Comparison of ENCODE assay signal across 8 mouse cellular contexts in the genomic region with DNA sequence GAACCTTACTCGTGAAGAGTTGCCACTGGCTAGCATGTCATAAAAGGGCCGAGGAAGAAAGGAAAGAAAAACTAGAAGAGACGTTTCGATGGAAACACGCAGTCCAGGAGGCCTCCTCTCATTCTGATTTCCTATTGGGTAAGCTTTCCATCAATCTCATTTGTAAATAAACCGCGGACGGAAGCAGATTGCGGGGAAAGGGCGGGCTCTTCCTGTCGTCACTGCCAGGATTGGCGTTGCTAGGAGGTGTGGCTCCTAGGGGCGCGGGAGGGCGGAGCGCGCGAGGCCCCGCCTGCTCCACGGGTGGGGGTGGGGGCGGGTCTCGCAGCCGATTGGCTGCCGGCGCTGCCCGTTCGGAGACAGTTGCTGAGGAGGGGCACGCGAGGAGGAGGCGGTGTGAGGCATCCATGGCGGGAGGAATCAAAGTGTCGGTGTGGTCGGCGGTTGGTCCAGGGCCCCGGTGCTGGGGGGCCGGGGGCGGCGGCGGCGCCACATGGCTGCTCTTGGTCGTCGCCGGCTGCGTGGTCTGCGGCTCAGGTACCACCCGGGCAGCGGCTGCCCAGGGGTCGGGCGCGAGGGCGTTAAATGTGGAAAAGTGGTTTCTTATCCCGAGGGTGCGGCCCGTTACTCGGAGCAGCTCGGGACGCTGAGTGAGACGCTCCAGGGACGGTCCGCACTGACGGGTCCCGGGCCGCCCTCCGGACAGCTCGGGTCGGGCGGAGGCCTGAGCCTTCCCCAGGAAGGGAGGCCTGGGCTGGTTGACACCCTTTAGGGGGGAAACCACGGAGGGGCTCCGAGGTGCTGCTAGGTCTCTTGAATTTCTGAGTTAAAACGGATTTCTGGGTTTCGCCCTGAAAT. TPM values are rescaled to one million over a fixed set of nuclear protein-coding genes. Genes with fewer than 3 reads are reported as not detected.
DNase-seq lines count a peak whose midpoint lies in the region; ATAC-seq and TF ChIP-seq lines count a peak whose summit lies in the region.

No protein-coding gene starts in this region.

- DNase-seq in brain, embryonic 14.5 days (ENCODE audit: low read depth): peak; percentile 100
- DNase-seq in kidney, postnatal 0 days (ENCODE audit: low spot score): peak; percentile 100
- peak; percentile 93 for DNase-seq in liver, embryonic 11.5 days (ENCODE audit: low spot score)
- DNase-seq in naive thymus-derived CD4-positive, alpha-beta T cell, adult 2 months (ENCODE audit: low read depth): peak; percentile 98

- H3K4me3 ChIP-seq in C2C12 (ENCODE audit: insufficient read depth, poor library complexity, severe bottlenecking): peak overlapping the region; percentile 85
- peak overlapping the region; percentile 92 for H3K4me3 ChIP-seq in erythroblast, embryonic 14.5 days (replicated peaks)
- H3K4me3 ChIP-seq in heart, embryonic 12.5 days: peak overlapping the region; percentile 71
- H3K4me3 ChIP-seq in kidney, postnatal 0 days (replicated peaks; ENCODE audit: low read depth, low read length): peak overlapping the region; percentile 76
- peak overlapping the region; percentile 87 for H3K4me3 ChIP-seq in liver, embryonic 11.5 days (ENCODE audit: low read depth, low read length)
- H3K4me3 ChIP-seq in stomach, embryonic 14.5 days (ENCODE audit: low read depth, low read length): peak overlapping the region; percentile 80

- H3K27ac ChIP-seq in heart, embryonic 12.5 days (ENCODE audit: poor library complexity, severe bottlenecking): peak overlapping the region; percentile 20; the same call in 1 of the 2 replicates
- H3K27ac ChIP-seq in kidney, postnatal 0 days: peak overlapping the region; percentile 69
- peak overlapping the region; percentile 66 for H3K27ac ChIP-seq in liver, embryonic 11.5 days (ENCODE audit: low read depth, low read length)
- peak overlapping the region; percentile 64 for H3K27ac ChIP-seq in stomach, embryonic 14.5 days (ENCODE audit: low read length)

- H3K4me2 ChIP-seq in heart, embryonic 12.5 days: peak overlapping the region; percentile 98
- H3K4me2 ChIP-seq in kidney, postnatal 0 days (ENCODE audit: low read length): peak overlapping the region; percentile 97
- peak overlapping the region; percentile 98 for H3K4me2 ChIP-seq in liver, embryonic 11.5 days
- peak overlapping the region; percentile 98 for H3K4me2 ChIP-seq in stomach, embryonic 14.5 days (replicated peaks; ENCODE audit: low read depth, low read length)

- H3K79me3 ChIP-seq in C2C12 (ENCODE audit: low read depth): peaks cover 10% of the 10 kb centered on the region

- ATAC-seq in heart, embryonic 12.5 days (ENCODE audit: insufficient number of reproducible peaks, low FRiP score): peak; percentile 97
- peak; percentile 94 for ATAC-seq in kidney, postnatal 0 days (replicated peaks; ENCODE audit: low FRiP score, low read depth)
- peak; percentile 94 for ATAC-seq in liver, embryonic 11.5 days (replicated peaks; ENCODE audit: low FRiP score)
- peak; percentile 96 for ATAC-seq in stomach, embryonic 14.5 days (ENCODE audit: insufficient number of reproducible peaks, insufficient read depth, low FRiP score, low read depth)

- peaks cover 42% of the 10 kb centered on the region for H3K79me2 ChIP-seq in C2C12 (ENCODE audit: control insufficient read depth, insufficient read depth)

- peaks cover 2% of the 10 kb centered on the region; the same call in 1 of the 2 replicates for H3K9me3 ChIP-seq in erythroblast, embryonic 14.5 days (ENCODE audit: control insufficient read depth, low read length)
- no peaks in the 10 kb centered on the region for H3K9me3 ChIP-seq in heart, embryonic 12.5 days (replicated peaks)
- H3K9me3 ChIP-seq in kidney, postnatal 0 days (replicated peaks; ENCODE audit: low read length): no peaks in the 10 kb centered on the region
- H3K9me3 ChIP-seq in liver, embryonic 11.5 days (ENCODE audit: control insufficient read depth, low read length): no peaks in the 10 kb centered on the region
- no peaks in the 10 kb centered on the region for H3K9me3 ChIP-seq in stomach, embryonic 14.5 days (ENCODE audit: control insufficient read depth, low read depth, low read length)

- no peaks in the 10 kb centered on the region for H3K27me3 ChIP-seq in C2C12 (ENCODE audit: control insufficient read depth, insufficient read depth, insufficient read length)
- no peaks in the 10 kb centered on the region for H3K27me3 ChIP-seq in erythroblast, embryonic 14.5 days (ENCODE audit: control insufficient read depth)
- no peaks in the 10 kb centered on the region for H3K27me3 ChIP-seq in heart, embryonic 12.5 days (replicated peaks)
- H3K27me3 ChIP-seq in kidney, postnatal 0 days (ENCODE audit: insufficient read depth, low read length): no peaks in the 10 kb centered on the region
- no peaks in the 10 kb centered on the region for H3K27me3 ChIP-seq in liver, embryonic 11.5 days (replicated peaks; ENCODE audit: control insufficient read depth, insufficient read depth, low read length)
- no peaks in the 10 kb centered on the region for H3K27me3 ChIP-seq in stomach, embryonic 14.5 days (ENCODE audit: control insufficient read depth, insufficient read depth, low read length)

- TF ChIP-seq POLR2A in brain, embryonic 14.5 days (IDR thresholded peaks at IDR 0.05; ENCODE audit: borderline replicate concordance, extremely low read depth, insufficient read depth, insufficient read length, poor library complexity, severe bottlenecking): peak; percentile 44; the same call in 1 of the 2 replicates

- no peak for TF ChIP-seq CTCF in C2C12 (IDR thresholded peaks at IDR 0.05; ENCODE audit: control insufficient read depth, insufficient read depth, insufficient read length)
- no peak for TF ChIP-seq CTCF in brain, embryonic 14.5 days (IDR thresholded peaks at IDR 0.05; ENCODE audit: borderline replicate concordance, extremely low read depth, insufficient read depth, insufficient read length)
- TF ChIP-seq CTCF in kidney, postnatal 0 days (IDR thresholded peaks at IDR 0.05; ENCODE audit: low read depth): 0 out of 2 replicates have a peak, but pooled peaks have one; percentile 1

- H3K9ac ChIP-seq in heart, embryonic 12.5 days: peak overlapping the region; percentile 76
- H3K9ac ChIP-seq in kidney, postnatal 0 days (ENCODE audit: low read depth, low read length): peak overlapping the region; percentile 69
- peak overlapping the region; percentile 76 for H3K9ac ChIP-seq in liver, embryonic 11.5 days (ENCODE audit: low read depth, low read length)
- peak overlapping the region; percentile 47 for H3K9ac ChIP-seq in stomach, embryonic 14.5 days (replicated peaks; ENCODE audit: low read depth, low read length)

- peaks cover 32% of the 10 kb centered on the region for H3K4me1 ChIP-seq in erythroblast, embryonic 14.5 days (ENCODE audit: control insufficient read depth)
- peaks cover 9% of the 10 kb centered on the region for H3K4me1 ChIP-seq in heart, embryonic 12.5 days (replicated peaks)
- H3K4me1 ChIP-seq in kidney, postnatal 0 days (replicated peaks; ENCODE audit: insufficient read depth, low read length): no peaks in the 10 kb centered on the region
- H3K4me1 ChIP-seq in liver, embryonic 11.5 days (replicated peaks; ENCODE audit: control insufficient read depth, insufficient read depth, low read length): peaks cover 3% of the 10 kb centered on the region; the same call in 1 of the 2 replicates
- no peaks in the 10 kb centered on the region; the same call in 1 of the 2 replicates for H3K4me1 ChIP-seq in stomach, embryonic 14.5 days (ENCODE audit: control insufficient read depth, insufficient read depth, low read length)

- no peaks in the 10 kb centered on the region for H3K36me3 ChIP-seq in C2C12 (ENCODE audit: control insufficient read depth, insufficient read depth)
- peaks cover 13% of the 10 kb centered on the region for H3K36me3 ChIP-seq in erythroblast, embryonic 14.5 days (ENCODE audit: control insufficient read depth)
- H3K36me3 ChIP-seq in heart, embryonic 12.5 days: no peaks in the 10 kb centered on the region
- no peaks in the 10 kb centered on the region for H3K36me3 ChIP-seq in kidney, postnatal 0 days (ENCODE audit: insufficient read depth, low read length)
- H3K36me3 ChIP-seq in liver, embryonic 11.5 days (ENCODE audit: control insufficient read depth, insufficient read depth, low read length): no peaks in the 10 kb centered on the region
- no peaks in the 10 kb centered on the region for H3K36me3 ChIP-seq in stomach, embryonic 14.5 days (ENCODE audit: control insufficient read depth, insufficient read depth, low read length)

- H3ac ChIP-seq in C2C12 (ENCODE audit: control insufficient read depth, insufficient read length, low read depth): peak overlapping the region; percentile 93

- under 1% methylated on average over 71 of the region's 71 CpGs for WGBS in heart, embryonic 12.5 days
- under 1% methylated on average over 71 of the region's 71 CpGs for WGBS in kidney, postnatal 0 days
- under 1% methylated on average over 67 of the region's 71 CpGs for WGBS in liver, embryonic 11.5 days
- under 1% methylated on average over 66 of the region's 71 CpGs for WGBS in stomach, embryonic 14.5 days

RNA-seq across cellular contexts. Expression of a gene that starts 8.6 kb away (rescaled TPM):
- polyA plus RNA-seq in C2C12 (2012; fragmentation: generic; extraction: Trizol): 108 TPM
- polyA plus RNA-seq in brain, embryonic 14.5 days (2012; rRNA removed): 7.4 and 8.0 TPM in 2 replicates
- 0.03 and 0.08 TPM in 2 replicates for polyA plus RNA-seq in erythroblast, embryonic 14.5 days (2012)
- polyA plus RNA-seq in heart, embryonic 12.5 days (2016; fragmentation: Nextera tagmentation; extraction: Ambion mirVana): 13.4 and 13.7 TPM in 2 replicates
- polyA plus RNA-seq in kidney, postnatal 0 days (2015; fragmentation: Nextera tagmentation; extraction: Ambion mirVana): 21.5 and 24.3 TPM in 2 replicates
- polyA plus RNA-seq in liver, embryonic 11.5 days (2014; fragmentation: Nextera tagmentation; extraction: Ambion mirVana): 5.7 and 5.8 TPM in 2 replicates
- 9.2 and 11.1 TPM in 2 replicates for polyA plus RNA-seq in stomach, embryonic 14.5 days (2014; fragmentation: Nextera tagmentation; extraction: Ambion mirVana)

RNA-seq across cellular contexts. Expression of a gene that starts 10.2 kb away (rescaled TPM):
- polyA plus RNA-seq in C2C12 (2012; fragmentation: generic; extraction: Trizol): 6.8 TPM
- polyA plus RNA-seq in brain, embryonic 14.5 days (2012; rRNA removed): 6.4 and 10.7 TPM in 2 replicates
- 0.04 and 0.14 TPM in 2 replicates for polyA plus RNA-seq in erythroblast, embryonic 14.5 days (2012)
- polyA plus RNA-seq in heart, embryonic 12.5 days (2016; fragmentation: Nextera tagmentation; extraction: Ambion mirVana): 8.9 and 9.2 TPM in 2 replicates
- 6.6 and 6.9 TPM in 2 replicates for polyA plus RNA-seq in kidney, postnatal 0 days (2015; fragmentation: Nextera tagmentation; extraction: Ambion mirVana)
- 10.5 and 11.2 TPM in 2 replicates for polyA plus RNA-seq in liver, embryonic 11.5 days (2014; fragmentation: Nextera tagmentation; extraction: Ambion mirVana)
- 10.2 and 11.3 TPM in 2 replicates for polyA plus RNA-seq in stomach, embryonic 14.5 days (2014; fragmentation: Nextera tagmentation; extraction: Ambion mirVana)

RNA-seq across cellular contexts. Expression of a gene that starts 28.1 kb away (rescaled TPM):
- 0.16 TPM for polyA plus RNA-seq in C2C12 (2012; fragmentation: generic; extraction: Trizol)
- 2.0 and 2.6 TPM in 2 replicates for polyA plus RNA-seq in brain, embryonic 14.5 days (2012; rRNA removed)
- polyA plus RNA-seq in erythroblast, embryonic 14.5 days (2012): 0.02 TPM in 1 of 2 replicates, not detected in the other
- 0.22 and 0.32 TPM in 2 replicates for polyA plus RNA-seq in heart, embryonic 12.5 days (2016; fragmentation: Nextera tagmentation; extraction: Ambion mirVana)
- polyA plus RNA-seq in kidney, postnatal 0 days (2015; fragmentation: Nextera tagmentation; extraction: Ambion mirVana): 0.07 and 0.18 TPM in 2 replicates
- polyA plus RNA-seq in liver, embryonic 11.5 days (2014; fragmentation: Nextera tagmentation; extraction: Ambion mirVana): 0.14 TPM in 1 of 2 replicates, not detected in the other
- polyA plus RNA-seq in stomach, embryonic 14.5 days (2014; fragmentation: Nextera tagmentation; extraction: Ambion mirVana): 8.8 and 9.1 TPM in 2 replicates

RNA-seq across cellular contexts. Expression of a gene that starts 34.1 kb away (rescaled TPM):
- 0.26 TPM for polyA plus RNA-seq in C2C12 (2012; fragmentation: generic; extraction: Trizol)
- 5.7 and 7.4 TPM in 2 replicates for polyA plus RNA-seq in brain, embryonic 14.5 days (2012; rRNA removed)
- 1.2 and 2.1 TPM in 2 replicates for polyA plus RNA-seq in erythroblast, embryonic 14.5 days (2012)
- 27.8 and 28.2 TPM in 2 replicates for polyA plus RNA-seq in heart, embryonic 12.5 days (2016; fragmentation: Nextera tagmentation; extraction: Ambion mirVana)
- polyA plus RNA-seq in kidney, postnatal 0 days (2015; fragmentation: Nextera tagmentation; extraction: Ambion mirVana): 26.2 and 27.0 TPM in 2 replicates
- polyA plus RNA-seq in liver, embryonic 11.5 days (2014; fragmentation: Nextera tagmentation; extraction: Ambion mirVana): 28.7 TPM in 2 replicates
- polyA plus RNA-seq in stomach, embryonic 14.5 days (2014; fragmentation: Nextera tagmentation; extraction: Ambion mirVana): 24.7 and 26.5 TPM in 2 replicates

RNA-seq across cellular contexts. Expression of a gene that starts 47.4 kb away (rescaled TPM):
- not detected for polyA plus RNA-seq in C2C12 (2012; fragmentation: generic; extraction: Trizol)
- 0.74 and 2.1 TPM in 2 replicates for polyA plus RNA-seq in brain, embryonic 14.5 days (2012; rRNA removed)
- polyA plus RNA-seq in erythroblast, embryonic 14.5 days (2012): 7.2 and 9.6 TPM in 2 replicates
- 4.4 and 16.9 TPM in 2 replicates for polyA plus RNA-seq in heart, embryonic 12.5 days (2016; fragmentation: Nextera tagmentation; extraction: Ambion mirVana)
- polyA plus RNA-seq in kidney, postnatal 0 days (2015; fragmentation: Nextera tagmentation; extraction: Ambion mirVana): 2.5 and 2.6 TPM in 2 replicates
- polyA plus RNA-seq in liver, embryonic 11.5 days (2014; fragmentation: Nextera tagmentation; extraction: Ambion mirVana): 11.2 and 16.0 TPM in 2 replicates
- 1.6 and 2.0 TPM in 2 replicates for polyA plus RNA-seq in stomach, embryonic 14.5 days (2014; fragmentation: Nextera tagmentation; extraction: Ambion mirVana)

Comparison
In these comparisons a context has a peak if more than half of its experiments do, and no peak if none do; other contexts are left out.
1. Peak in every context shown above with its lines: DNase-seq, ATAC-seq, H3K4me3 ChIP-seq and H3K27ac ChIP-seq.